Mouse (Mus musculus) adrenal gland, postnatal 25 days (tissue): ENCODE data around the gene Stxbp6. TPM values are rescaled to one million over a fixed set of nuclear protein-coding genes. Genes with fewer than 3 reads are reported as not detected.

Source experiments
- DNase-seq: peaks from one replicate; pipeline ENCODE4 v3.0.0; 2021; ENCODE audit warnings: mixed read lengths
- total RNA-seq: library from RNA; stranded (reverse); gene quantifications from 2 replicates; pipeline ENCODE4 v1.2.3, GENCODE M21; 2021

The Stxbp6 gene
- total RNA-seq, 1 experiment from 2014 or later, result 23.7 TPM

DNA sequence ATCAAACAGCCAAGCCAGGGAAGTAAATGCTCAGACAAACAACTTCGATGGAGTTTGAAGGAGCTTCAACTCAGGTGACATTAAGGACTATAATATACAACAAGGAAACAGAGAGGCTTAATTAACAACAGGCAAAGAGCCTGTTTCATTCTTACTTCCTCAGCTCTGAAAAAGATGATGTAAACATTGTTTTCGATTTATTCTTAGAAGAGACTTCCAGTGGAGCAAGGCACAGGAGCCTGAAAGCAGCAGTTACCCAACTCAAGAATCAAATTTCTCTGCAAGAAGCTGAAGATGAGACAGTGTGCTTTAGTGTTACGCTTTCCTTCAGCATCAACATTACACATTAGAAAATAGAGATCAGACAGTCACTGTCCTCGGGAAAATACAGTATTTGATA, 160.7 kb downstream of the Stxbp6 start:
- no peak for DNase-seq

DNA sequence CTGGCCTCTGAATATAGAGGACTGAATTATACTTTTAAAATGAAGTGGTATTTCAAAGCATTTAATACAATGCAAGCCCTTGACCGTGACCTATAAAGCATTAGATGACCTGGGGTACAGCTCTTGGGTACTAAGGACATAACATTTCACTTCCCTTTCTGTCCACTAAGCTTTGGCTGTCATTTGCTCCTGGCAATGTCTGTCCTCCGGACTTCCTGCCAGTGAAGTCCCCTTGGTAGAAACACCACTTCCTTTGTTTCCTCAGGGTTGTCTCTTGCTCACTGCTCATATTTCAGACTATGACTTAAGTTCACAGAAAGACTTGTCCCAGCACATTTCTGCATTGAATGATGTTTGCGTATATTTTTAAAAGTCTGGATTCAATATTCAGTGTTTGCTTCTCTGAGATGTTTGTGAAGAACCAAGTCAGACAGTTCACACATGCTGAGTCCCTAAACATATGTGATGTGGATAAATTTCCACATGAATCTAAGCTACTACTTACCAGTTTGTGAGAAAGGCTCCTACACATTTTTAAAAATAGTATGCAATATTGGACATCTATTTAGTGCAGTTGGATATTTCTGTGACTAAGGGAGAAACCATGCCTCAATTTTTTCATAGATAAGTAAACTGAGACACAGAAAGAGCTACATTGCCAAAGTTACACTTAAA, 166.3 kb downstream of the Stxbp6 start:
- DNase-seq, result no peak

DNA sequence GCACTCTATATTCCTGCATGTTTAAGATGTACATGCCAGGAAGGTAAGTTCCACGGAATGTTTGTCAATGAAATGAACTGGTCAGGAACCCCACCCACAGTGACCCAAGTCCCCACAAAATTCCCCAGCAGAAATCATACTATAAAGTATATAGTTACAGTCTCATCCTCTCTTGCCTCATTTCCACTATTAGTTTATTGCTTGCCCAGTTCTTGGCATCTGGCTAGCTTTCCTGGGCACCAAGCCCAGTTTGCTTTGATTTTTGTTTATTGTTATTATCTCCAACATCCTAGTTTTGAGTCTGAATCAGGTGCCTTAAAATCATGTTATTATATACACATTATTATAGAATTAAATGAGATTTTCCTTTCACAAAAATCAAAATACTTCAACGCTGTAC, 168.5 kb downstream of the Stxbp6 start:
- no peak for DNase-seq

DNA sequence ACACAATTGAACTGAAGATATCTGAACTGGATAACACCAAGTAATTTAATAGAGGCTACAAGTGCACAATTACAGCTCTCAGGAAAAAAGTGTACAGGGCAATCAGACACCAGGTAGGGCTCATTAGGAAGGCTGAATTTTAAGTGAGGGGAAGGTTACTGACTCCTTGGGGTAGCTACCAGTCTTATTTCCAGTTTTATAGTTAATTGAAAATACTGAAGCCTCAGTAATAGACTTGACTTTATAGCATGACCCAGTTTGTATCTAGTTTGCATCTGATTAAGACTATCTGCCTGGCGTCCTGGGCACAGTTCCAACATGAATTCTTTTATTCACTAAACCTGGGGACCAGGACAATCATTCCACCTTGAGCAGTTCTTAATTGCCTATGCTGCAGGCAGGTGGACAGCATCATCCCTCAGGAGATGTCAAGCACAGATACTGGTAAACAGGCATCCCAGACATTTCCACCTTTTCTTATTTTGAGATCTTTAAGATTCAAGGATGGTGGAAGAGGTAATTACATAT, 171.2 kb downstream of the Stxbp6 start:
- DNase-seq, result no peak

- DNase-seq, result no peak
Observed at GRCm38 (mm10) chr12:44899173-44899870, 175.2 kb downstream of the Stxbp6 start.

GRCm38 (mm10) chr12:44896460-44896859, 178.0 kb downstream of the Stxbp6 start:
- DNase-seq, result no peak

DNA sequence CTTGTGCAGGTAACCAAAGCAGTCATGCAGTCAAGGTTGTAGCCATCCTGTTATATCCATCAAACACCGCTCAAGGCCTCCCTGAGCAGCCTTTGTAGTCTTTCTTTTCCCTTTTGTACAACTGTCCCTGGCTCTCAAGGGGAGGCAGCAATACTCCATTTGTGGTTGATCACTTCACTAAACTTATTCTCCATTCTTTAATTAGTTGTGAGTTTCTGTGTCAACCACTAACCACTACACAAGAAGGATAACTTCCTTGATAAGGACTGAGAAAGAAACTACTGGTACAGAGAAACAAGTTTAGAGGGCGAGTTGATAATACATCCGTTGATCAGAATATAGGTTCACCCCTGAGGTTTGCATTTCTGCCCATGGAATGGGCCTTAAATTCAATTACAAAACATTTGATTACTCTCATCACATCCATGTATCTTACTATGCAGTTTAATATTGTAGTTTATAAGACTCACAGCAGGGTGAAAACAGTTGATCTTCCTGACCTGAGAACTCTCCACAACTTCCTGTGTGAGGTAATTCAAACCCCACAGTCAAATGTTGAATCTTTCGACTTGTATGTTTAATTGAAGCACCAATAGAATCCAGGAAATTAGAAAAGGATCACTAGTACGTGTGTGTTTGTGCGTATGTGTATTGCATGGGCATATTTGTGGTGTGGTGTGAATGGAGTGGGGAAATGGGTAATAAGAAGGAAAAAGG, 184.7 kb downstream of the Stxbp6 start:
- DNase-seq, result no peak

- no peak for DNase-seq
Observed at GRCm38 (mm10) chr12:44886826-44887225, 187.7 kb downstream of the Stxbp6 start.

GRCm38 (mm10) chr12:44872697-44873096, 201.8 kb downstream of the Stxbp6 start:
- no peak for DNase-seq

DNA sequence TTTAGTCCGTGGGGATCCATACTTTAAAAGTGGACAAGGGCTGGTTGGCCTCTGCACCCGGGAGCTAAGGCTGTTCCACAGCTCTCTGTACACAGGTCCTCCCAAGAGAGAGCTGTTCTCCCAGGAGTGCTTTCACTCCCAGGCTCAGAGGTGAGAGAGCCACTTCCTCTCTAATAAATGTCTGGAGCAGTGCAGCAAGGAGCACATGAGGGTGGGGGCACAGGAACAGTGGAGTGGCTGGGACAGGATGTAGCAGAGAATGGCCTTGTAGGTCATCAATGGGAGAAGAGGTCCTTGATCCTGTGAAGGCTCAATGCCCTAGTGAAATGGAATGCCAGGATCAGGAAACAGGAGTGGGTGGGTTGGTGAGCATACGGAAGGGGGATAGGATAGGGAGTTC, 209.1 kb downstream of the Stxbp6 start:
- no peak for DNase-seq

DNA sequence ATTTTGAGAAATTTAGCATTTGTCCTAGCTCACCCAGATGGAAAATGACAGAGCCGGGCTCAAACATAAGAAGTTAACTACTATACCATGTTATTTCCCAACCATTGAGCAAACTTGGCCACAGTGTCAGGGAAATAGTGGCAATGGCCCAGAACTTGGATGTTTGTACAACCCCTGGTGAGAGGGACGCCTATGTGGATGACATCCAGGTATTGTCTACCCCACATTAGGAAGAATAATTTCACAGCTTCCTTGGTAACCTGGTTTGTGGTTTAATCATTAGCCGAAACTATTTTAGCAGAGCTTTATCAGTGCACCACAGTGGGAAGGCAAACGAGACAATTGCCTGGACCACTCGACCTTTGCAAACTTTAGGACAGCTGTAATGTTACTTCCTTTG, 215.1 kb downstream of the Stxbp6 start:
- no peak for DNase-seq

GRCm38 (mm10) chr12:44858110-44858885, 216.2 kb downstream of the Stxbp6 start:
- DNase-seq, result peak; percentile 87

DNA sequence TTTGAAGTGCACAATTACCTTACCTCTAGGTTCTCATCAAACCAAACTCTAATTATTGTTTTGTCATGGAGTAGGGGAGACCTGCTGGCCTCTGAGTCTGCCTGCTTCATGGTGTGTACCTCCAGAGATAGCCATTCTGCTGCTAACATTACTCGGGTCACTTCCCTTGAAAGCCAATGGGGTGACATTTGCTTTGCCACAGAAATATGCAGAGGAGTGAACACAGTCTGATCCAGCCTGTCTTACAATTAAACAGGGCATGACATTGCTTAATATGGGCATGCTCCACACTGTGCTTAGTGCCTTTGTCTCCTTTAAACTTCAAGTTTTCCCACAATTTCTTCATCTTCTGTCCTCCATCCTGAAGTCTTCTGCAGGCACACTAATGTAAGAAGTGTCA, 222.5 kb downstream of the Stxbp6 start:
- DNase-seq, result no peak

- DNase-seq, result no peak
Observed at GRCm38 (mm10) chr12:44850516-44850915, 224.0 kb downstream of the Stxbp6 start.

GRCm38 (mm10) chr12:44848483-44849221, 225.9 kb downstream of the Stxbp6 start:
- DNase-seq, result peak; percentile 44

GRCm38 (mm10) chr12:44840585-44840984, 233.9 kb downstream of the Stxbp6 start:
- DNase-seq, result no peak

DNA sequence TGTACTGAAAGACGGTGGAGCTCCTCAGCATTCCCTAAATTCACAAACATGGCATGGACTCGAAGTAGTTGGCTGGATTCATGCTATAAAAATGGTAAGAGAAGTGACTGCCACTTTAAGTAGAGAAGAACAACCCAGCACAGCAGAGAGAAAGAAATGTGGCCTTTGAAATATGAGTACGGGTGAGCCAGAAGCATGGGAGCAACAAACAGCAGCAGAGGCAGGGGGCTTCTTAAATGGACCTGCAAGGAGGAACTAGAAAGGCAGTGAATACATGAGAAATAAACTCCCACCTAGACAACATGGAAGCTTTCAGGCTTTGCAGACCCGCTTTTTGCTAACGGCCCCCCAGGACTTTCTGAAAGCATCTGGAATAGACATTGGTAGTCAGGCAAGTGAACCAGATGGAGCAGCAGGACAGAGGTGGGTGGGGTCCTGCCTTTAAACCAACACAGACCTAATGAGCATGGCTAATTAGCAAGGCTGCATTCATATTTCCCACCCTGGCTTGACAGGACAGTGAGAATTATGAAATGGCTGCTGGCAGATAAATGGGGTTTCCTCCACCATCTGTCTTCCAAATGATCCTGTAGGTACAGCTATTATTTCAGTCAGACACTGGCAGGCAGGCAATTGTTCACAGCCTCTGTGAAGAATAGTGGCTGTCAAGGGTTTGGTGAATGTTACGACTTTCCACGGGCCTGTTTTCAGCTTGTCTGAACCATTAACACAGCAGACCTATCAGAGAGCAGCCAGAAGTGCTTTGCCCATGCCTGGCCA, 234.7 kb downstream of the Stxbp6 start:
- no peak for DNase-seq

- no peak for DNase-seq
Observed at GRCm38 (mm10) chr12:44835879-44836467, 238.5 kb downstream of the Stxbp6 start.

GRCm38 (mm10) chr12:44811895-44812294, 262.6 kb downstream of the Stxbp6 start:
- DNase-seq, result no peak

- no peak for DNase-seq
Observed at GRCm38 (mm10) chr12:44804213-44804612, 270.3 kb downstream of the Stxbp6 start.
